Mouse (Mus musculus): Measurements from ENCODE around the gene Erich3. TPM values are rescaled to one million over a fixed set of nuclear protein-coding genes. Genes with fewer than 3 reads are reported as not detected.

The Erich3 gene
- polyA plus RNA-seq, 1 experiment from 2014 or later: 0.14 TPM

DNA sequence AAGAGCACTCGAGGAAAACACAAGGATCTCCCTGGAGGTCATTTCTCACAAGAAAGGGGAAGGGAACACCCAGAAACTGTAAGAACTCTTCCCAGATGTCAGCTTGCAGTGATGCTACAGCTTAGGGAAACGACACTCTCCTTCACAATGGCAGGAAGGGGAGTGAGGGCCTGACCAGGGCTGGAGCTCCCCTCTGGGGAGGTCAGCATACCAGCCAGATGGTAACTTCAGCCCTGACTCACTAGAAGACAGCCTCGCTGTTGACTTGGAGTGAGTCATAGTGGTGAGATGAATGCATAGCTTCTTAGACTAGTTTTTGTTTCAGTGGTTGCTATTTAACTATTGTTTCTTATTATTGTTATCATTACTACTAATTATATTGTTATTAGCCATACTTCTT is 90.8 kb downstream of the Erich3 start:
- no peaks in the 10 kb centered on the region for H3K9me3 ChIP-seq
- no peaks in the 10 kb centered on the region for H3K27me3 ChIP-seq (ENCODE audit: poor library complexity, severe bottlenecking)
- H3K36me3 ChIP-seq (replicated peaks): no peaks in the 10 kb centered on the region
- no peak overlapping the region for H3K4me3 ChIP-seq
- no peak overlapping the region for H3K27ac ChIP-seq
- DNase-seq (ENCODE audit: extremely low spot score, low spot score): no peak
- H3K4me1 ChIP-seq: peaks cover 8% of the 10 kb centered on the region; the same call in 1 of the 2 replicates
- 53% methylated on average over 3 of the region's 3 CpGs for WGBS

GRCm38 (mm10) chr3:154755225-154755624 is 91.6 kb downstream of the Erich3 start:
- 95% methylated on average over 3 of the region's 3 CpGs for WGBS
- no peaks in the 10 kb centered on the region for H3K27me3 ChIP-seq (ENCODE audit: poor library complexity, severe bottlenecking)

GRCm38 (mm10) chr3:154758089-154758488 is 94.4 kb downstream of the Erich3 start:
- peaks cover 8% of the 10 kb centered on the region; the same call in 1 of the 2 replicates for H3K4me1 ChIP-seq
- no peak overlapping the region for H3K27ac ChIP-seq
- 70% methylated on average over 3 of the region's 3 CpGs for WGBS
- H3K9me3 ChIP-seq: no peaks in the 10 kb centered on the region
- H3K27me3 ChIP-seq (ENCODE audit: poor library complexity, severe bottlenecking): no peaks in the 10 kb centered on the region
- no peak overlapping the region for H3K4me3 ChIP-seq
- H3K36me3 ChIP-seq (replicated peaks): no peaks in the 10 kb centered on the region
- DNase-seq (ENCODE audit: extremely low spot score, low spot score): no peak

More at GRCm38 (mm10) chr3:154755225-154755624, 91.6 kb downstream of the Erich3 start:
- peaks cover 8% of the 10 kb centered on the region; the same call in 1 of the 2 replicates for H3K4me1 ChIP-seq
- DNase-seq (ENCODE audit: extremely low spot score, low spot score): no peak
- no peaks in the 10 kb centered on the region for H3K36me3 ChIP-seq (replicated peaks)
- no peaks in the 10 kb centered on the region for H3K9me3 ChIP-seq
- H3K27ac ChIP-seq: no peak overlapping the region
- no peak overlapping the region for H3K4me3 ChIP-seq

DNA sequence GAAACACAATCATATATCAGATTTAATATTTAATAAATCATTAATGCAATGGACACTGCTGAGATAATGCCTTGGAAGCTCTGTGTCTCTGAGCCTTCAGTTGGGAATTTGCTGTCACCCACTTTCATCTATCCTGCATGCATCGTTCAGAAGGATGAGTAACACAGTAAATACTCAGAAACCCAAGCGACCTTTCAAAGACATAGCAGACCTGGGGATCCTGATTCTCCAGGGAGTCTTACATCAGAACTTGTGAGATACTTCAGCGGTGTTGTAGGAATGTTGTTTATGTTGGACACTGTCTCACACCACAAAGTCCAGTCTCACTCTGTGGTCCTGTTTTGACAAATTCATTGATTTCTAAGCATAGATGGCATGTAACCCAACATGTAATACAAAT is 97.4 kb downstream of the Erich3 start:
- 81% methylated on average over 3 of the region's 3 CpGs for WGBS
- Histone ChIP-seq H3K4me1 (peaks cover 15% of the 10 kb centered on the region; the same call in 1 of the 2 replicates), H3K27me3 (ENCODE audit: poor library complexity, severe bottlenecking) (no peaks in the 10 kb centered on the region), H3K9me3 (no peaks in the 10 kb centered on the region), H3K36me3 (replicated peaks) (no peaks in the 10 kb centered on the region), H3K27ac (no peak overlapping the region), H3K4me3 (no peak overlapping the region)
- no peak for DNase-seq (ENCODE audit: extremely low spot score, low spot score)

GRCm38 (mm10) chr3:154763374-154763773 is 99.7 kb downstream of the Erich3 start:
- Histone ChIP-seq H3K36me3 (replicated peaks) (no peaks in the 10 kb centered on the region), H3K4me3 (no peak overlapping the region), H3K4me1 (peaks cover 12% of the 10 kb centered on the region; the same call in 1 of the 2 replicates), H3K27ac (peak overlapping the region; percentile 40; the same call in 1 of the 2 replicates), H3K9me3 (no peaks in the 10 kb centered on the region), H3K27me3 (ENCODE audit: poor library complexity, severe bottlenecking) (no peaks in the 10 kb centered on the region)
- no peak for DNase-seq (ENCODE audit: extremely low spot score, low spot score)
- 68% methylated on average over 9 of the region's 9 CpGs for WGBS

- Histone ChIP-seq H3K4me1 (peaks cover 12% of the 10 kb centered on the region; the same call in 1 of the 2 replicates), H3K4me3 (no peak overlapping the region), H3K27ac (peak overlapping the region; percentile 22; the same call in 1 of the 2 replicates), H3K27me3 (ENCODE audit: poor library complexity, severe bottlenecking) (no peaks in the 10 kb centered on the region), H3K36me3 (replicated peaks) (no peaks in the 10 kb centered on the region), H3K9me3 (no peaks in the 10 kb centered on the region)
- DNase-seq (ENCODE audit: extremely low spot score, low spot score): no peak
- WGBS: 91% methylated on average over 7 of the region's 7 CpGs
Observed at GRCm38 (mm10) chr3:154764115-154764514, 100.5 kb downstream of the Erich3 start.

DNA sequence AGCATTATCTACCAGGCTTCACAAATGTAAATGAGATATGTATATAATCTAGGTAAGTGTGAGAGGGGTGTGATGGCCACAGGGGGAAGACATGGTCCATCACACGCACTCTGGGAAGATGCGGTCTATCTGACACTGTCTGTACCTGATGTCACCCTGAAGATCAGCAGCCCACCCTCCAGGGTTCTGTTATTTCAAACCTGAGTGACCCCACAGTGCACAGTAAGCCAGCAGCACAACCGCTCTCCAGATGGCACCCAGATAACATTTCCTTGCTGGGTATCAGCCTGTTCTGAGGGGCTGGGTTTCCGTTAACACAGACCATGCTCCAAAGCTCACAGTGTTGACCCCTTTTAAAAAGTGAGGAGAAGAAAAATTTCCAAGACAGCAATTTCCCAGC is 102.7 kb downstream of the Erich3 start:
- Histone ChIP-seq H3K4me3 (no peak overlapping the region), H3K4me1 (peaks cover 12% of the 10 kb centered on the region; the same call in 1 of the 2 replicates), H3K36me3 (replicated peaks) (no peaks in the 10 kb centered on the region), H3K27me3 (ENCODE audit: poor library complexity, severe bottlenecking) (no peaks in the 10 kb centered on the region), H3K9me3 (no peaks in the 10 kb centered on the region), H3K27ac (no peak overlapping the region)
- 81% methylated on average over 4 of the region's 4 CpGs for WGBS
- no peak for DNase-seq (ENCODE audit: extremely low spot score, low spot score)

- WGBS: 88% methylated on average over 2 of the region's 2 CpGs
- H3K9me3 ChIP-seq: no peaks in the 10 kb centered on the region
- no peak overlapping the region for H3K4me3 ChIP-seq
- DNase-seq (ENCODE audit: extremely low spot score, low spot score): no peak
- H3K4me1 ChIP-seq: no peaks in the 10 kb centered on the region; the same call in 1 of the 2 replicates
- no peaks in the 10 kb centered on the region for H3K36me3 ChIP-seq (replicated peaks)
- H3K27me3 ChIP-seq (ENCODE audit: poor library complexity, severe bottlenecking): no peaks in the 10 kb centered on the region
- no peak overlapping the region for H3K27ac ChIP-seq
Observed at GRCm38 (mm10) chr3:154771651-154772050, 108.0 kb downstream of the Erich3 start.

GRCm38 (mm10) chr3:154778836-154779595 is 115.4 kb downstream of the Erich3 start:
- H3K27me3 ChIP-seq (ENCODE audit: poor library complexity, severe bottlenecking): no peaks in the 10 kb centered on the region
- H3K27ac ChIP-seq: peak overlapping the region; percentile 40; the same call in 1 of the 2 replicates
- DNase-seq (ENCODE audit: extremely low spot score, low spot score): no peak
- H3K4me3 ChIP-seq: no peak overlapping the region
- peaks cover 36% of the 10 kb centered on the region for H3K4me1 ChIP-seq
- 63% methylated on average over 6 of the region's 6 CpGs for WGBS
- H3K36me3 ChIP-seq (replicated peaks): no peaks in the 10 kb centered on the region
- no peaks in the 10 kb centered on the region for H3K9me3 ChIP-seq

- no peaks in the 10 kb centered on the region for H3K9me3 ChIP-seq
- 93% methylated on average over 9 of the region's 9 CpGs for WGBS
- peaks cover 2% of the 10 kb centered on the region for H3K4me1 ChIP-seq
- DNase-seq (ENCODE audit: extremely low spot score, low spot score): no peak
- H3K4me3 ChIP-seq: no peak overlapping the region
- no peak overlapping the region for H3K27ac ChIP-seq
- no peaks in the 10 kb centered on the region for H3K27me3 ChIP-seq (ENCODE audit: poor library complexity, severe bottlenecking)
- no peaks in the 10 kb centered on the region for H3K36me3 ChIP-seq (replicated peaks)
Observed at GRCm38 (mm10) chr3:154786354-154786753, 122.7 kb downstream of the Erich3 start.

- Histone ChIP-seq H3K27me3 (ENCODE audit: poor library complexity, severe bottlenecking) (no peaks in the 10 kb centered on the region), H3K27ac (no peak overlapping the region), H3K4me3 (no peak overlapping the region), H3K9me3 (no peaks in the 10 kb centered on the region), H3K4me1 (no peaks in the 10 kb centered on the region), H3K36me3 (replicated peaks) (no peaks in the 10 kb centered on the region)
- 87% methylated on average over 3 of the region's 3 CpGs for WGBS
- no peak for DNase-seq (ENCODE audit: extremely low spot score, low spot score)
Observed at GRCm38 (mm10) chr3:154787611-154788010, 124.0 kb downstream of the Erich3 start.

DNA sequence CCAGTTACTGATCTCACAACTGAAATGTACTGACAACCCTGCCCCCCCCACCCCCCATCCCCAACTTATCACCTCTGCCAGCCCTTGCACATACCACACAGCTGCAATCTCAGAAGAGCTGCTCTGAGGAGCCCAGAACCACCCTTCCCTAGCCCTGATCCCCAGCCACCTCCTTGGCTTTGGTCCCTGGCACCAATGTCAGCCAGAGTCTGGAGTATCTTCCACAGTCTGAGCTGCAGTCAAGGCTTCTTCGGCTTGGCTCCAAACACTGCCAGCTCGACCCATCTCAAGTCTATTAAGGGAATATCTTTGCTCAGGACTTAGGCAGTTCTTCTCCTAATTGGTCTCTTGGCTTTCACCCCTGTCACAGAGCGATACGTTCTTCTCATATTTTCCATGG is 129.9 kb downstream of the Erich3 start:
- H3K9me3 ChIP-seq: no peaks in the 10 kb centered on the region
- H3K4me3 ChIP-seq: no peak overlapping the region

DNA sequence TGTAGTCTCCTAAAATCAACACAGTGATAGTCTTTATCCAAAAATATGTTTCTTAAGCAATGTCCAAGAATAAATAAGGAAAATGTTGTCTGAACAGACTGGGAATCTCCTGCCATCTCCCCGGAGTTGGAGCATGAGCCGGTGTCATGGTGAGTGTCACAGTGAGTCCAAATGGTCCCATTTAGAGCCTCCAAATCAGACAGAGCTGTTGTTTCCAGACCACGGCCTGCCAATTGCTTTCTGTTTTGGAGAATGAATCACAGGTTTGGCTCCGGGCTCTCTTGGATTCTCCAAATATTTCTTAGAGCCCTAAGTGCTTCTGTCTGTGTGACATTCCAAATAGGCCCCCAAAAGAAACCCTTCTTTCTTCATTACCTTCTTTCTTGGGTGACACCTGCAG is 135.1 kb downstream of the Erich3 start:
- no peak for DNase-seq (ENCODE audit: extremely low spot score, low spot score)
- no peak overlapping the region for H3K27ac ChIP-seq
- WGBS: 91% methylated on average over 4 of the region's 4 CpGs
- H3K4me1 ChIP-seq: no peaks in the 10 kb centered on the region
- H3K9me3 ChIP-seq: no peaks in the 10 kb centered on the region
- H3K27me3 ChIP-seq (ENCODE audit: poor library complexity, severe bottlenecking): no peaks in the 10 kb centered on the region
- H3K4me3 ChIP-seq: no peak overlapping the region
- no peaks in the 10 kb centered on the region for H3K36me3 ChIP-seq (replicated peaks)

More for the DNA sequence above, 129.9 kb downstream of the Erich3 start:
- no peaks in the 10 kb centered on the region for H3K36me3 ChIP-seq (replicated peaks)
- H3K27me3 ChIP-seq (ENCODE audit: poor library complexity, severe bottlenecking): no peaks in the 10 kb centered on the region
- no peak for DNase-seq (ENCODE audit: extremely low spot score, low spot score)
- H3K27ac ChIP-seq: no peak overlapping the region
- 89% methylated on average over 4 of the region's 4 CpGs for WGBS
- H3K4me1 ChIP-seq: no peaks in the 10 kb centered on the region
